ENCODE assay signal across 12 mouse cellular contexts in genomic region chrX:48108394-48109315, GRCm38 (mm10). TPM values are rescaled to one million over a fixed set of nuclear protein-coding genes. Genes with fewer than 3 reads are reported as not detected.
DNase-seq lines count a peak whose midpoint lies in the region; ATAC-seq and TF ChIP-seq lines count a peak whose summit lies in the region.
"Had no signal": no experiment of that assay in that cellular context is flagged by ENCODE, and none has a peak within 500 bp of the region (broad histone marks: within the 10 kb centered on the region; RNA-seq: fewer than 3 reads in every experiment).

Gene Xpnpep2 (plus strand): TSS chrX:48108725.

- ATAC-seq in lung, embryonic 15.5 days (ENCODE audit: borderline replicate concordance, extremely low read depth, low FRiP score, low TSS enrichment) = peak; percentile 67; the same call in 1 of the 2 replicates
- no peak for ATAC-seq in lung, postnatal 0 days
- peak; percentile 87 for ATAC-seq in embryonic facial prominence, embryonic 15.5 days (ENCODE audit: insufficient number of reproducible peaks, low FRiP score, low TSS enrichment, low read depth)
- ATAC-seq in stomach, embryonic 15.5 days (ENCODE audit: insufficient read depth, low FRiP score, low read depth) = no peak; the same call in 1 of the 2 replicates
- ATAC-seq in heart, embryonic 11.5 days (replicated peaks; ENCODE audit: insufficient number of reproducible peaks, low FRiP score, low TSS enrichment) = no peak

- H3K4me1 ChIP-seq in lung, embryonic 15.5 days = no peaks in the 10 kb centered on the region
- H3K4me1 ChIP-seq in lung, postnatal 0 days (ENCODE audit: insufficient read depth, low read depth, low read length) = no peaks in the 10 kb centered on the region
- peaks cover 7% of the 10 kb centered on the region for H3K4me1 ChIP-seq in embryonic facial prominence, embryonic 15.5 days
- no peaks in the 10 kb centered on the region for H3K4me1 ChIP-seq in stomach, embryonic 15.5 days
- no peaks in the 10 kb centered on the region for H3K4me1 ChIP-seq in heart, embryonic 11.5 days (ENCODE audit: control insufficient read depth, insufficient read depth, low read length)
- H3K4me1 ChIP-seq: liver, embryonic 15.5 days; neural tube, embryonic 12.5 days had no signal

- WGBS in lung, embryonic 15.5 days = 32% methylated on average over 6 of the region's 6 CpGs
- 40% methylated on average over 5 of the region's 6 CpGs for WGBS in lung, postnatal 0 days
- 25% methylated on average over 6 of the region's 6 CpGs for WGBS in embryonic facial prominence, embryonic 15.5 days
- WGBS in stomach, embryonic 15.5 days = 36% methylated on average over 6 of the region's 6 CpGs
- WGBS in heart, embryonic 11.5 days (ENCODE audit: insufficient replicate concordance) = 51% methylated on average over 6 of the region's 6 CpGs

- H3K27me3 ChIP-seq in lung, embryonic 15.5 days = no peaks in the 10 kb centered on the region
- H3K27me3 ChIP-seq in lung, postnatal 0 days (replicated peaks; ENCODE audit: insufficient read depth, low read length) = no peaks in the 10 kb centered on the region
- H3K27me3 ChIP-seq in embryonic facial prominence, embryonic 15.5 days = no peaks in the 10 kb centered on the region
- no peaks in the 10 kb centered on the region for H3K27me3 ChIP-seq in stomach, embryonic 15.5 days (replicated peaks)
- no peaks in the 10 kb centered on the region for H3K27me3 ChIP-seq in heart, embryonic 11.5 days (ENCODE audit: control insufficient read depth, insufficient read depth, low read length)
- H3K27me3 ChIP-seq: CH12.LX; liver, embryonic 15.5 days; neural tube, embryonic 12.5 days had no signal

- H3K4me3 ChIP-seq in lung, embryonic 15.5 days = no peak within 1 kb of the TSS
- H3K4me3 ChIP-seq in lung, postnatal 0 days (ENCODE audit: low read depth, low read length) = no peak within 1 kb of the TSS
- H3K4me3 ChIP-seq in embryonic facial prominence, embryonic 15.5 days (replicated peaks) = no peak within 1 kb of the TSS
- no peak within 1 kb of the TSS for H3K4me3 ChIP-seq in stomach, embryonic 15.5 days (replicated peaks)
- no peak within 1 kb of the TSS for H3K4me3 ChIP-seq in heart, embryonic 11.5 days (ENCODE audit: low read depth, low read length)
- H3K4me3 ChIP-seq: layer of hippocampus, adult 2 months; liver, embryonic 15.5 days; neural tube, embryonic 12.5 days had no signal

- peak within 1 kb of the TSS; percentile 59 for H3K27ac ChIP-seq in lung, embryonic 15.5 days
- H3K27ac ChIP-seq in lung, postnatal 0 days (ENCODE audit: low read length) = no peak within 1 kb of the TSS
- peak within 1 kb of the TSS; percentile 82 for H3K27ac ChIP-seq in embryonic facial prominence, embryonic 15.5 days (replicated peaks)
- peak within 1 kb of the TSS; percentile 44; the same call in 1 of the 2 replicates for H3K27ac ChIP-seq in stomach, embryonic 15.5 days
- no peak within 1 kb of the TSS for H3K27ac ChIP-seq in heart, embryonic 11.5 days (ENCODE audit: low read depth, low read length)
- H3K27ac ChIP-seq: layer of hippocampus, adult 2 months; liver, embryonic 15.5 days; neural tube, embryonic 12.5 days had no signal

- no peak for TF ChIP-seq EP300 in lung, postnatal 0 days (IDR thresholded peaks at IDR 0.05)

- no peak for DNase-seq in lung, postnatal 0 days (ENCODE audit: low spot score)
- peak; percentile 53 for DNase-seq in kidney, postnatal 10 days
- DNase-seq in adrenal gland, adult 18-20 months (ENCODE audit: low spot score in 2 of 2) = no peak
- DNase-seq in frontal cortex, postnatal 36 days (ENCODE audit: low spot score in 2 of 2) = no peak

- H3K9ac ChIP-seq in lung, embryonic 15.5 days = no peak within 1 kb of the TSS
- H3K9ac ChIP-seq in lung, postnatal 0 days (replicated peaks; ENCODE audit: low read depth) = no peak within 1 kb of the TSS
- no peak within 1 kb of the TSS for H3K9ac ChIP-seq in embryonic facial prominence, embryonic 15.5 days
- no peak within 1 kb of the TSS for H3K9ac ChIP-seq in stomach, embryonic 15.5 days
- no peak within 1 kb of the TSS for H3K9ac ChIP-seq in heart, embryonic 11.5 days (ENCODE audit: low read depth, low read length)
- H3K9ac ChIP-seq: liver, embryonic 15.5 days; neural tube, embryonic 12.5 days had no signal

- no peak within 1 kb of the TSS for H3K4me2 ChIP-seq in lung, embryonic 15.5 days
- no peak within 1 kb of the TSS for H3K4me2 ChIP-seq in lung, postnatal 0 days (replicated peaks; ENCODE audit: low read depth, low read length)
- H3K4me2 ChIP-seq in embryonic facial prominence, embryonic 15.5 days (replicated peaks) = no peak within 1 kb of the TSS; the same call in 1 of the 2 replicates
- no peak within 1 kb of the TSS for H3K4me2 ChIP-seq in stomach, embryonic 15.5 days
- H3K4me2 ChIP-seq in heart, embryonic 11.5 days = no peak within 1 kb of the TSS
- H3K4me2 ChIP-seq: liver, embryonic 15.5 days; neural tube, embryonic 12.5 days had no signal

- H3K9me3 ChIP-seq in lung, embryonic 15.5 days = no peaks in the 10 kb centered on the region
- no peaks in the 10 kb centered on the region for H3K9me3 ChIP-seq in lung, postnatal 0 days (ENCODE audit: low read length)
- no peaks in the 10 kb centered on the region for H3K9me3 ChIP-seq in embryonic facial prominence, embryonic 15.5 days (replicated peaks)
- no peaks in the 10 kb centered on the region for H3K9me3 ChIP-seq in stomach, embryonic 15.5 days
- H3K9me3 ChIP-seq in heart, embryonic 11.5 days (replicated peaks; ENCODE audit: control insufficient read depth, low read length) = no peaks in the 10 kb centered on the region
- H3K9me3 ChIP-seq: liver, embryonic 15.5 days; neural tube, embryonic 12.5 days had no signal

- H3K36me3 ChIP-seq in lung, embryonic 15.5 days = no peaks in the 10 kb centered on the region
- no peaks in the 10 kb centered on the region for H3K36me3 ChIP-seq in lung, postnatal 0 days (ENCODE audit: insufficient read depth, low read length)
- no peaks in the 10 kb centered on the region for H3K36me3 ChIP-seq in embryonic facial prominence, embryonic 15.5 days
- no peaks in the 10 kb centered on the region for H3K36me3 ChIP-seq in stomach, embryonic 15.5 days
- no peaks in the 10 kb centered on the region for H3K36me3 ChIP-seq in heart, embryonic 11.5 days (ENCODE audit: control insufficient read depth, insufficient read depth, low read length)
- H3K36me3 ChIP-seq: liver, embryonic 15.5 days; neural tube, embryonic 12.5 days had no signal

- TF ChIP-seq CTCF in lung, postnatal 0 days (IDR thresholded peaks at IDR 0.05) = no peak

RNA-seq across cellular contexts. Expression of gene Xpnpep2, which starts in this region (rescaled TPM):
- 0.87 and 1.0 TPM in 2 replicates for polyA plus RNA-seq in lung, embryonic 15.5 days (2015; fragmentation: Nextera tagmentation; extraction: Ambion mirVana)
- polyA plus RNA-seq in lung, postnatal 0 days (2015; fragmentation: Nextera tagmentation; extraction: Ambion mirVana) = 0.54 and 0.64 TPM in 2 replicates
- 3.7 and 5.9 TPM in 2 replicates for polyA plus RNA-seq in embryonic facial prominence, embryonic 15.5 days (2015; fragmentation: Nextera tagmentation; extraction: Ambion mirVana)
- 1.4 and 1.5 TPM in 2 replicates for polyA plus RNA-seq in stomach, embryonic 15.5 days (2015; fragmentation: Nextera tagmentation; extraction: Ambion mirVana)
- 1 to 10 TPM; 1.4 to 3.7 TPM for total RNA-seq in adrenal gland, adult 18-20 months (2021)
- polyA plus RNA-seq in heart, embryonic 11.5 days (2014; fragmentation: Nextera tagmentation; extraction: Ambion mirVana) = 0.55 and 0.72 TPM in 2 replicates

Comparison
In these comparisons a context has a peak if more than half of its experiments do, and no peak if none do; other contexts are left out.
1. ATAC-seq: peak in lung, embryonic 15.5 days (single experiment) and embryonic facial prominence, embryonic 15.5 days (single experiment); none in lung, postnatal 0 days (single experiment), stomach, embryonic 15.5 days (single experiment) and heart, embryonic 11.5 days (single experiment).
2. H3K27ac ChIP-seq: peak in lung, embryonic 15.5 days (single experiment), embryonic facial prominence, embryonic 15.5 days (single experiment) and stomach, embryonic 15.5 days (single experiment); none in lung, postnatal 0 days (single experiment) and heart, embryonic 11.5 days (single experiment).